Mouse (Mus musculus) gastrocnemius, postnatal 10 days (tissue): ENCODE measurements around the gene Otop1. TPM values are rescaled to one million over a fixed set of nuclear protein-coding genes. Genes with fewer than 3 reads are reported as not detected.

ENCODE experiments used
- DNase-seq: peaks from one replicate; pipeline ENCODE4 v3.0.0; 2021; ENCODE audit warnings: mixed read lengths
- long read RNA-seq, 2 experiments: library from polyadenylated mRNA; stranded (forward); transcript quantifications; one replicate each; pipeline ENCODE4 v2.0.0; 2021
- total RNA-seq, 2 experiments: library from RNA; stranded (reverse); gene quantifications; 2 replicates each; pipeline ENCODE4 v1.2.3; 2021

The Otop1 gene
- total RNA-seq: under 1 TPM; 0.47 TPM
- long read RNA-seq, experiment 1, partial matches to known transcripts: 0 of 1 reads
- long read RNA-seq, experiment 1, other reads (novel, unspliced or antisense): 0 of 1 reads
- long read RNA-seq, experiment 2: 0 reads

- no peak for DNase-seq
These were observed at the start of gene Otop1 for GRCm38 (mm10) chr5:38275771-38276170. Gene Otop1, plus strand, starts transcription at chr5:38275972.

GRCm38 (mm10) chr5:38235422-38235821 is 40.4 kb upstream of the Otop1 start:
- DNase-seq: peak; percentile 59

GRCm38 (mm10) chr5:38236627-38237026 is 39.1 kb upstream of the Otop1 start:
- DNase-seq: no peak

- no peak for DNase-seq
These were observed 34.9 kb upstream of the Otop1 start for GRCm38 (mm10) chr5:38240727-38241472.

- DNase-seq: no peak
These were observed 34.3 kb upstream of the Otop1 start for GRCm38 (mm10) chr5:38241473-38241834.

- DNase-seq: no peak
These were observed 33.8 kb upstream of the Otop1 start for GRCm38 (mm10) chr5:38241966-38242365.

GRCm38 (mm10) chr5:38255195-38255594 is 20.6 kb upstream of the Otop1 start:
- no peak for DNase-seq

- DNase-seq: no peak
These were observed 20.1 kb upstream of the Otop1 start for GRCm38 (mm10) chr5:38255644-38256043.

- no peak for DNase-seq
These were observed 19.2 kb upstream of the Otop1 start for GRCm38 (mm10) chr5:38256551-38256950.

GRCm38 (mm10) chr5:38258034-38258772 is 17.6 kb upstream of the Otop1 start:
- DNase-seq: no peak

GRCm38 (mm10) chr5:38258773-38259146 is 17.0 kb upstream of the Otop1 start:
- DNase-seq: no peak

- DNase-seq: no peak
These were observed 16.2 kb upstream of the Otop1 start for GRCm38 (mm10) chr5:38259455-38260106.

GRCm38 (mm10) chr5:38260107-38260682 is 15.6 kb upstream of the Otop1 start, which contains the start of gene Tmem128:
Gene Tmem128, plus strand, starts transcription at chr5:38260185.
- peak; percentile 66 for DNase-seq

- DNase-seq: no peak
These were observed 4.8 kb upstream of the Otop1 start for GRCm38 (mm10) chr5:38270942-38271341.

GRCm38 (mm10) chr5:38273831-38274230 is 1.9 kb upstream of the Otop1 start:
- no peak for DNase-seq

GRCm38 (mm10) chr5:38276451-38276850 is 679 bp downstream of the Otop1 start:
- no peak for DNase-seq

- peak; percentile 10 for DNase-seq
These were observed 1.5 kb downstream of the Otop1 start for GRCm38 (mm10) chr5:38277098-38277866.

- DNase-seq: no peak
These were observed 2.3 kb downstream of the Otop1 start for GRCm38 (mm10) chr5:38277936-38278600.

GRCm38 (mm10) chr5:38280075-38280474 is 4.3 kb downstream of the Otop1 start:
- DNase-seq: no peak

GRCm38 (mm10) chr5:38285724-38286123 is 10.0 kb downstream of the Otop1 start:
- no peak for DNase-seq

- no peak for DNase-seq
These were observed 12.7 kb downstream of the Otop1 start for GRCm38 (mm10) chr5:38288476-38288875.
